Mouse (Mus musculus) heart, postnatal 10 days (tissue): ENCODE data around the gene Hmx3. TPM values are rescaled to one million over a fixed set of nuclear protein-coding genes. Genes with fewer than 3 reads are reported as not detected.

ENCODE experiments used
- DNase-seq, 2 experiments: peaks; one replicate each; pipeline ENCODE4 v3.0.0; 2021
- intact Hi-C: fragments of 180-260 bp; cut with DNase I; formaldehyde crosslinking; loops from one replicate; pipeline ENCODE4 v1.15.1; 2025
- total RNA-seq, 2 experiments: library from RNA; stranded (reverse); gene quantifications; 2 replicates each; pipeline ENCODE4 v1.2.3; 2021

Hmx3 gene
- total RNA-seq, 2 experiments from 2014 or later, result not detected

DNA sequence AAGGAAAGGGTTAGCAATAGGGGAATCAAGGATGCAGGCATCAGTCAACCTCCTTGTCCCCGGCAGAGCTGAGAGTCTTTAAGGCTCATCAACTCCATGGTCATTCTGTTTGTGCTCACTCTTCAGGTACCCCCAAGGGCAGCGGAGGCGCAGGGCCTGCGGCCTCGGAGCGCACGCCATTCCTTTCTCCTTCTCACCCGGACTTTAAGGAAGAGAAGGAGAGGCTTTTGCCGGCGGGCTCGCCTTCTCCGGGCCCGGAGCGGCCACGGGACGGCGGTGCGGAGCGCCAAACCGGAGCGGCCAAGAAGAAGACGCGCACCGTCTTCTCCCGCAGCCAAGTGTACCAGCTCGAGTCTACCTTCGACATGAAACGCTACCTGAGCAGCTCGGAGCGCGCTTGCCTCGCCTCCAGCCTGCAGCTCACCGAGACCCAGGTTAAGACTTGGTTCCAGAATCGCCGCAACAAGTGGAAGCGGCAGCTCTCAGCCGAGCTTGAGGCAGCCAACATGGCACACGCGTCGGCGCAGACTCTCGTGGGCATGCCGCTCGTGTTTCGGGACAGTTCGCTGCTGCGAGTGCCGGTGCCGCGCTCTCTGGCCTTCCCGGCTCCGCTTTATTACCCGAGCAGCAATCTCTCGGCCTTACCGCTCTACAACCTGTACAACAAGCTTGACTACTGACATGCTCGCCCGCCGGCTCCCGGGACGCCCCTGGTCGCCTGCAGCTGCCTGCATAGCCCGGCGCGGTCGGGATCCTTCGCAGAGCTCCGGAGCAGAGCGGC, 12.8 kb downstream of the Hmx3 start:
- intact Hi-C loops, result loop anchor here (2.0 to 5.0 kb wide), 3 partner anchors 15 to 193 kb away; partner anchors contain the start of gene 2310057M21Rik
- peak; percentile 32 to 54 for DNase-seq

DNA sequence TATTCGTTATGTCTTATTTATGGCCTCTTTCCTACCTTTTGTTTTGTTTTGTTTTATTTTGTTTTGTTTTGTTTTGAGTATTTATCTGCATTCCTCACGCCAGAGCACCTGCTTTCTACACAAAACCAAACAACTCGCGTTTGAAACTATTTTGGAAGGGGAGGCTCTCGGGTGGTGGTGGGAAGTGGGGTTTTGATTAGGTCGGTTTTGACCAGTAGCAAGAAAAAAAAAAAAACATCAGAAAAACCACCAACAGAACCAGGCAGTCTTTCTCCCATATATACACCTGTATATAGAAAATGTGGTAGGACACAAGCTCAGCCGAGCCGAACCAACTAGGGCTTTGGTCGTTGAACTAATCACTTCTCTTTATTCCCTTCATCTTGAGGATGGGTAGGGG, 13.4 kb downstream of the Hmx3 start:
- no peak for DNase-seq
- intact Hi-C loops, result loop anchor here (2.0 to 5.0 kb wide), 3 partner anchors 15 to 194 kb away; partner anchors contain the start of gene 2310057M21Rik

DNA sequence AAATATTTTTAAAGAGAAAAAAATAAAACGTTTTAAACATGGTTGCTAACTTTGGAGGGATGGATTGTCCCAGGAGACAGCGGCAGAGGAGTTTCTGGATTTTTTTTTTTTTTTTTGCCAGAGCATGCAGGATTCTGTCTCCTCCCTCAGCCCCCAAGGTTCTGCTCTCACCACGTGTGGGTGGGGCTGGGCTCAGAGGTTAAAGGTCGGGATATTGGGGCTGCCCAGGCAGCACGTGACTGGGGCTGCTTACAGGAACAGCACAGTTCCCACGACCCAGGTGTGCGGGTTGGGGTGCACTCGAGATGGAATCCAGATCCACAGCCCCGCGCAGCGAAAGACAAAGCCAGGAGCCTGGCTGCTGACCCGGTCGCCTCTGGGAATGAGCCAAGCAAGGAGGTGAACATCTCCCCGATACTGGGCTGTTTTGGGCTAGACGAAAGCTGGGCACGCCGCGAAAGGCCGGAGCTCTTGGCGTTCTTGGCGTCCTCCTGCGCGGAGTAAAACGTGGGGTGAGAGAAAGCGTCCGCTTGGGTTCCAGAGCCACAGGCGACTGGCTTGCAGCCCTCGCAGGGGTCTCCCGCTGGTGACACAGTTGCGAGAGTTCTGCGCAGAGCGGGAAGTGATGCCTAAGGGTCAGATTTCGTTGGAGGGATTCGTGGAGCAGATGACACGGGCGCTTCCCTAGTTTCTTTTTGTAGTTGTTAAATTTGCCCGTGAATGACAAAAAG, 14.0 kb downstream of the Hmx3 start:
- DNase-seq, result peak; percentile 33 to 42
- intact Hi-C loops, result loop anchor here (2.0 to 5.0 kb wide), 3 partner anchors 16 to 194 kb away; partner anchors contain the start of gene 2310057M21Rik

DNA sequence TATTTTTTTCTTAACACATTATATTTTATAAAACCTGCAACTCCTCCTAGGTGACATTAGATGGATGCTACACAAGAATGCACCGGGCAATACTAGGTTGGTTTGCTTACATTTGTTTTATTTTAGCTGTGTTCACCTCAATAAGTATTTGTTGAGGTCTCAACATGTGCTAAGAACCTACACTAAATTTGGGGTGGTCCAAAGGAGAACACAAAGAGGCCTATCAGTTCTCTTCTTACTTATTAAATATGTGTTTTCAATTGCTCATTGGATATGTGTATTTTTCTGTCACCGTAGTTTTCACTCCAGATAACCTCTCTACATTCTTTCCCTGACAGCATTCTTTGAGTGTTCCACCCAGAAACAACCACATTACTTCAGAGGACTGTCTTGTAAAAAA, 15.1 kb downstream of the Hmx3 start:
- intact Hi-C loops, result loop anchor here (2.0 to 5.0 kb wide), 3 partner anchors 17 to 195 kb away; partner anchors contain the start of gene 2310057M21Rik

DNA sequence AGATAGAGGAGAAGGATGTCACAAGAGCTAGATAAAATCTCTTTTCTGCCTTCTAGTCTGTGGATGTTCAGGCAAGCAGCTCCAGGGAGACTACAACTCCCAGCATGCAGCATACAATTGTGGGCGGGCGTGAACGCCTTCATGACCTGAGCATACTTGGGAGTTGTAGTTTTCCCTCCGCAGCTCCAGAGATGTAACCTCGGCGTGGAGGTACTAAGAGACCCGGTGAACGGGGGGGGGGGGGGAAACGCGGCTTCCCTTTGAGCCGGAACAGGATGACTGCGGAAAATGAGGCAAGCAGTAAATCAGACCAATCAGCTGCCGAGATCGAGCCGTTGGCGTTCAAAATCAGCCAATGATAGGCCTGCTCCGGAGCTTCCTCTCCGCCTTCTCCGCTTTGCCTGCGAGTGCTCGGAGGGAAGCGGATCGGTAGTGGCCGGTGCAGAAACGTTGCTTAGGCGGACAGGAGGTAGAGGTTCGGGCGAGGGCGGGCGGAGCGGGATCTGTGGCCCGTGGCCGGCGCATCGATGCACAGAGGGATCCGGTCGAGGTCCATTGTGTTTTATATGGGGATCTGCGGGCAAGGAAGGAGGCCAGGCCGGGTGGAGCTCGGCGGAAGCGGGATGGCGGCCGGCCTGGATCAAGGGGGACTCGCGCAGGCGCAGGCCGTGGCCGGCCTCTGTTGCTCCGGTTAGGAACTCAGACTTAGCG, 17.5 kb downstream of the Hmx3 start, which contains the start of gene Bub3:
Bub3 (plus strand) TSS at position 237 of the 711 bp plus-strand sequence.
- intact Hi-C loops, result loop anchor here (5.0 kb wide), 2 partner anchors 153 to 198 kb away; partner anchors contain the start of gene 2310057M21Rik
- peak; percentile 95 to 96 for DNase-seq

More for the DNA sequence above, 15.1 kb downstream of the Hmx3 start:
- no peak for DNase-seq

DNA sequence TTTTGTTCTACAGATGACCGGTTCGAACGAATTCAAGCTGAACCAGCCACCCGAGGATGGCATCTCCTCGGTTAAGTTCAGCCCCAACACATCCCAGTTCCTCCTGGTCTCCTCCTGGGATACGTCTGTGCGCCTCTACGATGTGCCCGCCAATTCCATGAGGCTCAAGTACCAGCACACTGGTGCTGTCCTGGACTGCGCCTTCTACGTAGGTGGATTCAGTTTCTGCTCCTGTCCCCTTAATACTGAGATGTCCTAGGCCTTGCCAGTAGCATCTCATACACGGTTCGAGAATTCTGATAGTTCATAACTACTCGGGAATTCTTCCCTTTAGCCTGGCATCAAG, 18.0 kb downstream of the Hmx3 start:
- intact Hi-C loops, result no loop called here
- no peak for DNase-seq

DNA sequence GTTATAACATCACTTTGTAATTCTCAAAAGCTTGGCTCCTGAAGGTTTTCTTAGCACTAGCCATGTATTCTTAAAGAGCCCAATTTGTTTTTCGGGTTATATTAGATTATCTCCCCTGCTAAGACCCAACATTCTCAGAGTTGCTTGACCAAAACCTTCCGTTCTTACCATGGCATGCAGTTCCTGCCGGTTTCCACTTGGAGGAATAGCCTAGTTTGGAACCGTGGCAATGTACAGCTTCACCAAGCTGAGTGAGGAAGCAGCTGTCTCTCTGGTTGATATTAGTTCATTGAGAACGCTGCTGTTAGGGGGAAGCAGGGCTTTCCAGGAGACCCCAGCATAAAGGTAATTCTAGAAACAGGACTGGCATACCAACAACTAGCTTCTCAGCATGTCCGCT, 32.6 kb downstream of the Hmx3 start:
- intact Hi-C loops, result no loop called here
- no peak for DNase-seq

DNA sequence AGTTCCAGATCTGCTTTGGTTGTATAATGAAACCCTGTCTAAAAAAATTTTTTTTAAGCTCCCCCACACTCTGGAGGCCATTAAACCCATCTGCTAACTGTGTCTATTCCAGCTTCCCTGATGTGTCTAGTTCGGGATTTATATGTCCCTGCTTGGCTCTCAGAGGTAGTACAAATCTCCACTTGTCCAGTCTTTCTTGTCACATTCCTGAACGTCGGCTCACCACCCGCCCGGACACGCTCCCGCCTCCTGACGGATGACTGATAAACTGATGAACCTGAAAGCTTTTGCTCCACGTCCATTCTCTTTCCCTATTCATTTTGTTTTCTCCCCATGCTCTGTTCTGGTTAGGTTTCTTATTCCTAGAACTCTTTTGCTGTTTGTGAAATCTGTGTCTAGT, 39.5 kb downstream of the Hmx3 start:
- no peak for DNase-seq
- intact Hi-C loops, result no loop called here

DNA sequence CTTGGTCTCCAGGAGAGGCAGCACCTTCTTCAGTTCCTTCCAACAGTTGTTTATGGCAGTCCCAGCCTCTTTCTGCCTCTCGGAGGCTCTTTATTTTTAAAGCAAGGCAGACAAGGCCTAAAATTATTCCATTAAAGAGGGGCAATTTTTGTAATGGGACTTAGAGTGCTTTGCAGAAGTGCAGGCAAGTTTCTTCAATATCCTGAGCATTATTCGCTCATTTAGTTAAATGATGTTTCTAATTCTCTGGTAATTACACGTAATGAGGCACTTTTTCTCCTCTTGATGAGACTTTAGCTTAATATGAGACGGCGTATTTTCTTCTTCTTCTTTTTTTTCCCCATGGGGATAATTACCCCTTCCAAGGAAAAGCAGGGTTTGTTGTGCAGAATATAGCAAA, 42.9 kb downstream of the Hmx3 start:
- intact Hi-C loops, result no loop called here
- DNase-seq, result no peak

Other genes starting within 250 kb of the Hmx3 start
- gene Cuzd1, start 220.6 kb upstream of the Hmx3 start, total RNA-seq, result not detected
- not detected for gene Fam24b, start 213.4 kb upstream of the Hmx3 start, total RNA-seq
- not detected for gene Fam24a, start 209.0 kb upstream of the Hmx3 start, total RNA-seq
- gene 2310057M21Rik, start 180.1 kb upstream of the Hmx3 start, total RNA-seq, result 10 to 100 TPM; 14.2 to 16.1 TPM
- gene Pstk, start 171.7 kb upstream of the Hmx3 start, total RNA-seq, result 10 to 100 TPM; 51.7 to 55.1 TPM
- 10 to 100 TPM; 32.4 to 34.7 TPM for gene Ikzf5, start 132.3 kb upstream of the Hmx3 start, total RNA-seq
- gene Acadsb, start 132.3 kb upstream of the Hmx3 start, total RNA-seq, result 10 to 100 TPM; 78.1 to 80.3 TPM
- not detected for gene Hmx2, start 5.9 kb downstream of the Hmx3 start, total RNA-seq
- gene Bub3, start 17.4 kb downstream of the Hmx3 start, total RNA-seq, result 10 to 100 TPM; 45.9 to 48.4 TPM